Mouse (Mus musculus) bone marrow macrophage, adult 2 months (primary cell): ENCODE measurements around the gene Lmbrd1.

Experiments
- CTCF ChIP-seq: IDR thresholded peaks from 2 replicates; pipeline ENCODE4 v1.5.1; 2012; ENCODE audit warnings: low read depth, mild to moderate bottlenecking, low read length, moderate library complexity
- POLR2A ChIP-seq: IDR thresholded peaks from 2 replicates; pipeline ENCODE4 v1.6.1; 2012; ENCODE audit warnings: mild to moderate bottlenecking, low read depth, low read length, borderline replicate concordance

DNA sequence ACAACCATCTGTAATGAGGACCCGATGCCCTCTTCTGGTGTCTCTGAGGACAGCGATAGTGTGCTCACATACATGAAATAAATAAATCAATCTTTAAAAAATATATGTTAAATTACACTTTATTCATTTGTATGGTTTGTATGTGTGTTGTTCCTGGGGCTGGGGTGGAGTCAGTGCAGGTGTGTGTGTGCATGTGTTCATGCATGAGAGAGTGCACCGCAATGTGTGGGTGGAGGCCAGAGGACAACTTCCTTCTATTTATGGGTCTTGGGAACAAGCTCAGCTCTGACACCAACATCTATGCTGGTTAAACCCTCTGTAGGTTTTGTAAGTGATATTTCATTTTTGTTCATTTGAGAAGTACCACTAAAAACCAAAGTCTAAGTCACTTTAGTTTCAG lies 2.6 kb downstream of the Lmbrd1 start:
- TF ChIP-seq CTCF (no peak), POLR2A (no peak)
